Mouse (Mus musculus) layer of hippocampus, adult 9-11 months (tissue): ENCODE measurements around the gene Hist2h3c1.
"Not testable (repeated sequence)": the region's sequence is repeated elsewhere in the genome, so short reads cannot be mapped to it uniquely, and the experiment has no call there.

Source experiments
- DNase-seq: peaks from one replicate; pipeline ENCODE4 v3.0.0; 2022

The Hist2h3c1 gene

DNA sequence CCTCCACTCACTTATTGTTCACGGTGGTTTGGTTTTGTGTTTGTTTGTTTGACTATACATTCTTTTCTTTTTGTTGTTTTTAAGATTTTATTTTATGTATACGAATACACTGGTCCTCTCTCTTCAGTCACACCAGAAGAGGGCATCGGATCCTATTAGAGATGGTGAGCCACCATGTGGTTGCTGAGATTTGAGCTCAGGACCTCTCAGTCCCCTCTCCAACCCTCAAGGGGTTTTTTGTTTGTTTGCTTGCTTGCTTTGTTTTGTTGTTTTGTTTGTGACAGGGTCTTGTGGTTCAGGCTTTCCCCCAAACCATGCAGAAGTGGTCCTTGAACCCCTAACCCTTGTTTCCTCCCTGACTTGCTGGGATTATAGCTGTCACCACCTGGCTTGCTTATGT, 15.1 kb downstream of the Hist2h3c1 start:
- no peak for DNase-seq

DNA sequence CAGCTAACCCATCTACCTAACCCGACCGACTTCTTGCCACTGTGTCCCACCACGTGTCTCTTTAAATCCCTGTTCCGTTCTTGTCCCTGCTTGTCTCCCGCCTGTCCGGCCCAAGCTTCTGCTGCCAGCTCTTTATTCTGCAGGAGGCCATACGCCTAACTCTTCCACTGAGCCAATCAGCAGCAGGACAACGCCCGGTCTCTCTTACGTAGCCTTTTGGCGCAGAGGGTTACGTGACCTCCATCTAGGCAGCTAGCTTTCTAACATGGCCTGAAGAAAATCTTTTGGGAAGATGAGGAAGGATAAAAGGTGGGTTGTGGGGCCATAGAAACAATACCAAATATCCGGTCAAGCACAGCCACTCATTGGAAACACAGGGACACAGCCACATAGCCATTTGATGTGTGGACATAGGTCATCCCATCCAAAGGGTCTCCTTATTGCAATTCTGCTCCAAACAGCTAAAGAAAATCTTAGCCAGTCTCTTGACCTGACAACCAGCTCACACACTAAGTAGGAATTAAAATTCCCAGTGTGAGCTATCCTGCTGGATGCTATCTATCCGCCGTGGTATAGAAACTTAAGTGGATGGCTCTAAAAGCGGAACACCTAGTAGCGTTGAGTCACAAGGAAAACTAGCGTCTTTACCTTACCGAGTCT, 15.9 kb downstream of the Hist2h3c1 start:
- DNase-seq = peak; percentile 91

DNA sequence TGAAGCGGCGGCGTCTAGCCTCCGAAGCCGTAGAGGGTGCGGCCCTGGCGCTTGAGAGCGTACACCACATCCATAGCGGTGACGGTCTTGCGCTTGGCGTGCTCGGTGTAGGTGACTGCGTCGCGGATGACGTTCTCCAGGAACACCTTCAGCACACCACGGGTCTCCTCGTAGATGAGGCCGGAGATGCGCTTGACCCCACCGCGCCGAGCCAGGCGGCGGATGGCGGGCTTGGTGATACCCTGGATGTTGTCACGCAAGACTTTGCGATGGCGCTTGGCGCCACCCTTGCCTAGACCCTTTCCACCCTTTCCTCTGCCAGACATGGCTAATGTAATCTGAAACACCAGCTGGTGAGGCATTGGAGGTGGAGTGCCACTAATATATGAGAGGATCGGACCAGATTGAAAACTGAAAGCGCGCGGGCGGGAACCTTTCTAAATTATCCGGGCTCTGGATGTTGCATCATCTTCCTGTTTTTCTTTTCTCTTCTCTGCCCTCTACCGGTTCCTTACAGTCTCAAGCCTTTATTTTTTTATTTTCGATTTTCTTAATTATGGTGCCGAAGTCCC, 16.6 kb downstream of the Hist2h3c1 start, which contains the start of gene Hist2h4:
Gene Hist2h4 (minus strand): TSS at position 333 of the 572 bp plus-strand sequence.
- peak; percentile 97 for DNase-seq

DNA sequence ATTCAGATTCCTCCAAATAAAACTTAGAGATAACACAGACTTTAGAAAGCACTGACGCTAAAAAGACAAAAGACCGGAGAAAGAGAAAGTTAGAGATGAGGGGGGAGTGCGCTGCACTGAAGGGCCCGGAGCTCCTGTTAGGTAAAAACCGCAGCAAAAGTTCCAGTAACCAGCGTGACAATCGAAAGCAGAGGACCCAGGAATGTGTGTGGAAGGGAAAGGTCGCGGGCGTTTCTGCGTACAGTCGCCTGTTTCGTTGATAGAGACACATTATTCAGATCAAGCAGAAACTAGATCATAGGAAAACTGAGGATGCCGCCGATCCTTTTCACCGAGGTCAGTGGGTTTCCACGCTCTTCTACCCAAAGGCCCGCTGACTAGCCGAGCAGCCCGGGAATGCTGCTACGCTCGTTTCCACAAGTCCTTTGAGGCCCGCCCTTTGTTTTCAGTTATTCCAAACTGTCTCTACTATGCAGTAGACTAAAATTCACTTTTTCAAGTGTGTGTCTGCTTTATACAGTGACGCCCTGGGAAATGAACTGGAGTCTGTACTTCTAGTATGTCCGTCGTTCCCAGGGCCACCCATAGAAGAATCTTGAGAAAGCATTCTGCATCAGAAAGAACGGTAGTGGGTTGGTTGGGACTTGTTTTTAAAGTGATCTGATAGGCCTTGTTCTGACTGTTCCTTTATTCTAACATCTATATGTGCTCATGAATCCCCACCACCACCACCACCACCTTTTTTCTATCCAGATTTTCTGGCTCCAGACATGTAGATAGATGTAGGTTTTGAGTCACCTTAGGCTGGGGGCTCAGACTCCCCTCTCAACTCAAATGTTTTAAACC, 17.3 kb downstream of the Hist2h3c1 start:
- peak; percentile 47 for DNase-seq

DNA sequence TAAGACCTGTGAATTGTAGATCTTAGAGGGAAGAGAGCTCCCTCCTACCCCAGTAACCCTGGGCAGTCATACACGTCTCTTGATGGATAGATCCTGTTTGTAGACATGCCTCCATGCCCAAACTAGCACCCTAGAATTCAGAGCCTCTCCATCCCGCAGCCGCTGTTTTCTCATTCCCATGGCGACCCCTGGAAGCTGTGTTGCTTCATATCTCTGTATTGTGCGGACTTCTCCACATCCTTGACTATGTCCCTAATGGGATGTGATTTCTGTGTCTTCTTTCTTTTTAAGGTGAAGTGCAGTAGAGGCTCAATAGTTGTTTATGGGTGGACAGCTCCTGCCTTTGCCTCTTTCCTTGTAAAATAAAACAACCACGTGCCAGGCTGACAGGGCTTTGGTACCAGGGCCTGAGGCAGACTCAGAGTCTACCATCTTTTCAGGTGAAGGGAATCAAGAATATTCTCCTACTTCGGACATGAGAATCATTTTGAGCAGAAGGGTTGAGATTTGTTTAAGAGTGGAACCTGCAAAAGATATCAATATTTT, 18.0 kb downstream of the Hist2h3c1 start:
- DNase-seq = no peak

DNA sequence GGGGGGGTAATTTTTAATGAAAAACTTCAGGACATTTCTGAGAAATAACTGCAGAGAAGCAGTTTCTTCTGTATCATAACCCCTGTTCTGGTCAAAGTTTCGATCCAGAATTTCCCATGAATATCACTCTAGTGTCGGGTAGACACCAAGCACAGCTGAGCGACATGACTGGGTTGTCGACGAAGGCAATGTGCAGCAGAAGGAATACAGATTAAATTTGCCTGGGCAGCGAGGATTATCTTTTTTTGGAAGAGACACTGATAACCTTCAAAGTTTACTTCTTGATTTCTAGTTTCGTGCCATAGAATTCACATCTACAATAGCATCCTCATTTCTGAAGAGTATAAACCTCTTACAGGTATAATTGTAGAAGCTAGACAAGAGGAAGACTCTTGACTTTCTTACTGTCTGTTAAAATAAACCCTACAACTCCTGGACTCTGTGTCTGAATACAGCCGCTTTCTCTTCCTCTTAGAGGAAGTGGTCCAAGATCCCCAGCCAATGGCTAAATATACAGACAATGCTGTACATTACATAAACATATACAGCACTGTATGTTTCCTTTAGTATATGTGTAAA, 19.7 kb downstream of the Hist2h3c1 start:
- DNase-seq = no peak

DNA sequence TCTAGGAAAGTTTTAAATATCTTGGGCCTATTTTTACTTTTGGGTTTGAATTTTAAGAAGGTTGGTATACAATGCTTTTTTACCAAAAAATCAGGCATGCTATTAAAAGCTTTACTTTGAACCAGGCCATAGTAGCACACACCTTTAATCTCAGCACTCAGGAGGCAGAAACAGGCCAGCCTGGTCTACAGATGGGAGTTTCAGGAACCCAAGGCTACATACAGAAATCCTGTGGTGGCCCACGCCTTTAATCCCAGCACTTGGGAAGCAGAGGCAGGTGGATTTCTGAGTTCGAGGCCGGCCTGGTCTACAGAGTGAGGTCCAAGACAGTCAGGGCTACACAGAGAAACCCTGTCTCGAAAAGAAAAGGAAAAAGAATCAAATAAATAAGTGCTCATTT, 21.1 kb downstream of the Hist2h3c1 start:
- no peak for DNase-seq

DNA sequence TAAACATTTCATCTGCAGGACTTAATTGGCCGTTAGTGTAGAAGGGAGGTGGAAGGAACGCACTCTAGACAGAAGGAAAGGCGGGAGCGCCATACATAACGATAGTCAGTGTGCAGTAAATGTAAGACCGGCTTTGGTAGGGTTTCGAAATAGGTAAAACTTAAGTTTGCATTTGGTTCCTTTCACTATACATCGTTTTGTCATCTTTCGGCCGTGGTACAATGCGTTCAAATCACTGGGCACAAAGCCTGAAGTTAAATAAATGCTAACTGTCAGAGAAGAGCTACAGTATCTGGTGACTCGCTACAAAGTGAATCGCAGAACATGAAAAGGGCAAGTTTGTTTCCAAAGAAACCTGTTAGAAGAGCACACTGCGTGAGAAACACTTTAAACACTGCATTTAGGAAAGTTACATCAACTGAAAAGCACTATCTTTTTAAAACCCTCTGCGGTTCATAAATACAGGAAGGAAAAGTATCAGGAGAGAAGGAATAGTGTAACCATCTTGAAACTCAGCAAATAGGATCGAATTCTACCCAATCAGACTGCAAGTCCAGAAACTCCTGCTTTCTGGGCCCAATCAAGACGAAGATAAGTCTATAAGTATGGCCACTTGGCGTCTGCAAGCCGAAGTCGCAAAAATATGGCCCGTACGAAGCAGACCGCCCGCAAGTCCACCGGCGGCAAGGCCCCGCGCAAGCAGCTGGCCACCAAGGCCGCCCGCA, 21.7 kb downstream of the Hist2h3c1 start, which contains the start of gene Hist2h3b:
Gene Hist2h3b (plus strand): TSS at position 604 of the 725 bp plus-strand sequence.
- peak; percentile 87 for DNase-seq

DNA sequence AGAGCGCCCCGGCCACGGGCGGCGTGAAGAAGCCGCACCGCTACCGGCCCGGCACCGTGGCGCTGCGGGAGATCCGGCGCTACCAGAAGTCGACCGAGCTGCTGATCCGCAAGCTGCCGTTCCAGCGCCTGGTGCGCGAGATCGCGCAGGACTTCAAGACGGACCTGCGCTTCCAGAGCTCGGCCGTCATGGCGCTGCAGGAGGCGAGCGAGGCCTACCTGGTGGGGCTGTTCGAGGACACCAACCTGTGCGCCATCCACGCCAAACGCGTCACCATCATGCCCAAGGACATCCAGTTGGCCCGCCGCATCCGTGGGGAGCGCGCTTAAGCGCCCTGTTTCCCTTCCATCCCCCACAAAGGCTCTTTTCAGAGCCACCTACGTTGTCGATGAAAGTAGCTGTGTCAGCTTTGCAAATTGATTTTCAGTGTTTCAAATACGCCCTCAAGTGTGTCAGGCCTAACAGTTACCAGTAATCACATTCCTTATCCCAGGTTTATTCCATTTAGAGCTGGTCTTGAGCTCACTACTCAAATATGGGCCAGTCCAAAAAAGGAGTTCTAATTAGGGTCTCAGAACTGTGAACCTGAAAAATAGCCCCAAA, 22.4 kb downstream of the Hist2h3c1 start:
- DNase-seq = peak; percentile 43

DNA sequence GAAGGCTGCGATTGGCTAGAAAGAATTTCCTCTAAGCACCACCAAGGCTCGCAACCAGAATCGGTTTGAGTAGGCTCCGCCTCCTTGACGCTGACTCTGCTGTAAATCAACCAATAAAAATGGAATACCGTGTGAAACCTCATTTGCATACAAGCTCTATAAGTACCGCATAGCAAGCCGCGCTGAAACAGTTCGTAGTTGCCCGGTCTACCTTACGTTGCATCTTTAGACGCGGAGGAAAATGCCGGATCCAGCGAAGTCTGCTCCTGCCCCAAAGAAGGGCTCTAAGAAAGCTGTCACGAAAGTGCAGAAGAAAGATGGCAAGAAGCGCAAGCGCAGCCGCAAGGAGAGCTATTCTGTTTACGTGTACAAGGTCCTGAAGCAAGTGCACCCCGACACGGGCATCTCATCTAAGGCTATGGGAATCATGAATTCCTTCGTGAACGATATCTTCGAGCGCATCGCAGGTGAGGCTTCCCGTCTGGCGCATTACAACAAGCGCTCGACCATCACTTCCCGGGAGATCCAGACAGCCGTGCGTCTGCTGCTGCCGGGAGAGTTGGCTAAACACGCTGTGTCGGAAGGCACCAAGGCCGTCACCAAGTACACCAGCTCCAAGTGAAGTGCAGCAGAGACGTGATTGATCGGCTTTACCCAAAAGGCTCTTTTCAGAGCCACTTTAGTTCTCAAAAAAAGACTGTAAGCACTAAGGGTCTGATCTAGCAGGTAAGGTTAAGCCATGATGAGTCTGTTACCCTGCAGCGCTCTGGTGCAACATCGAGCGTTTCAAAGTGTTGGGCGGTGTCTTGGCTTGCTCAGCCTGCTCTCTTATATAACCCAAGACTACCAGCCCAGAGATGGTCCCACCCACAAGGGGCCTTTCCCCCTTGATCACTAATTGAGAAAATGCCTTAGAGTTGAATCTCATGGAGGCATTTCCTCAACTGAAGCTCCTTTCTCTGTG, 23.3 kb downstream of the Hist2h3c1 start, which contains the start of gene Hist2h2bb:
Gene Hist2h2bb (plus strand): TSS at position 242 of the 964 bp plus-strand sequence.
- peak; percentile 98 for DNase-seq

DNA sequence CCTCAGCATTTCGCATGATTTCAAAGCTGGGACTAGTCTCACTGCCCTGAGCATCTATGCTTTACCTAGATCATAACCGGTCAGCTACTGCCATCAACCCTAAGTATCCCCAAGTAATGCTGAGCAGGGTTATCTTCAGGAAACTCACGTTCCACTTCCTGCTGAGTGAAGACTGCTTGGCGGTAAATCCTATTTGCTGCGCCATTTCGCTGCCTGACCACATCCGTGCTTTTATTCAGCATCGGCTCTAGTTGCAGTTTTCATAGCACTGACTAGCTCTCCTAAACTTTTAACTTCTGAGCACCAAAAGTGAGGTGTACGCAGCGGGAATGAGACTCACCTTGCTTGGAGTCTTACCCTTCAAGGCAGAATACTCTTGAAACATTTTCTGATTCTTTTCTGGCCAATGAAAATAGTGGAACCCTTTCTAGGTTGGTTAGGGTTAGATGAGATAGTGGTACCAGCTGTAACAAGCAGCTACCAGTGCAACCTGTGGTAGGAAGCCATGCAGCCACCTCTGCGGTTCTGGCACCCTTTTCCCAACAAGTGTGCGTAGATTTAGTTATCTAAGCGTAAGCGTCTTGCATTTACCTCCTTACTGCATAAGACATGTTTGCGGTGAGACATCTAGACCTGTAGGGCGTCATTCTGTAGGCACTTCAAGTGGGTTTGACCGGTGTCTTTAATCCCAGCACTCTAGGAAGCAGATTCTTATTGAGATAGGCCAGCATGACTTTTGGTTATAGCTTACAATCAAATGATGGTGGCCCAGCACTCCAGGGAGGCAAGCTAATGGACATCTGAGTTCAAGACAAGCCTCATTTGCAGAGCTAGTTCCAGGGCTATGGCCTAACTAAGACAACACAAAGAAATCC, 27.3 kb downstream of the Hist2h3c1 start:
- DNase-seq = no peak

DNA sequence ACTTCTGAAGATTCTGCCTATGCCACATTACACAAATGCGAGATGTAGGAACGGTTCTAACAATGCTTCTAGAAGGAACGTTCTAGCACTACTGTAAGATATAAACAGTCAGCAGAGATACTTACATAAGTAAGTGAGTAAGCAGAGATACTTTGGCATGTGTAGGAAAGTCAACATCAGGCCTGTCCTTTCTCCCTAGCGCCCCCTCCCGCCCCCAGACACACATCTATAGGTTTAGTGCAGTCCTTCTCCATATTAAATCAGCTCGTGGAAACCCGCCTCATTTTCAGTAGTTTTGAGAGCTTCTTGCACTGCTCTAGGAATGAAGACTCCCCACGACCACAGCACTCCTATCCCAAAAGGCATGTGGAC, 30.9 kb downstream of the Hist2h3c1 start:
- DNase-seq = no peak

DNA sequence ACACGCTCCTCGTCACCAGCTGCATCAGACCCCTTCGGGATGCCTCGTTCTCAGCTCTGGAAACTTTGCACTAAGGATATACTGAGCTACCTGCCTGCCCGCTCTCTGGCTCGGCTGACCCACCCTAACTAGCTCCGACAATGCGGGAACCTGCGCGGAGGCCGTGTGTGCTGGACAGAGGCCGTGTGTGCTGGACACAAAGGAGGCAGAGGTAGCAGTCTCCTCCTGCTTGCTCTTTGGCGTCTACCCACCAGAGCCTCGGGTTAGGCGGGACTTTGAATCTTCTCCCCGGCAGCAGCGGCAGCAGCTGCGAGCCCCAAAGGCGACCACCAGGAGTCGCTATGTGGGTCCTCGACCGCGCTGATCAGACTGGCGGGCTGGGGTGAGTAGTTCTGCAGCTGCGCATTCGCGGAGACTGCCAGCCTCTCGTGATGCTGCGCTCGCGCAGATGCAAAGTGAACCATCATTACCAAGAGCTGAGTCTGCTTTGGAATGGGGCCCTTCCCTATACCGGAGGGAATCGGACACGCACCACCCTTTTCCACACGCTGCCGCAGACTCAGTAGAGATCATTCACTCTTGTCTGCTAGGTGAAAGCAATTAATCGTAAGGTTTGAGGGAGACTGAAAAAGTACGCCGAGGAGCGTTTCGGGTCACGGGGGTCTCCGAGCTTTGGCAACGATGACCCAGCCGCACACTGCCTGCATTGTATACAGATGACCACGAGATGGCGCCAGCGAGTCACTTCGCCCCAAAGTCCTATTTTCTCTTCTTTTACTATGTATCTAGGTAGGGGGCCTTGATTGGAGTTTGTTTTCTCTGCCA, 31.5 kb downstream of the Hist2h3c1 start:
- peak; percentile 96 for DNase-seq

DNA sequence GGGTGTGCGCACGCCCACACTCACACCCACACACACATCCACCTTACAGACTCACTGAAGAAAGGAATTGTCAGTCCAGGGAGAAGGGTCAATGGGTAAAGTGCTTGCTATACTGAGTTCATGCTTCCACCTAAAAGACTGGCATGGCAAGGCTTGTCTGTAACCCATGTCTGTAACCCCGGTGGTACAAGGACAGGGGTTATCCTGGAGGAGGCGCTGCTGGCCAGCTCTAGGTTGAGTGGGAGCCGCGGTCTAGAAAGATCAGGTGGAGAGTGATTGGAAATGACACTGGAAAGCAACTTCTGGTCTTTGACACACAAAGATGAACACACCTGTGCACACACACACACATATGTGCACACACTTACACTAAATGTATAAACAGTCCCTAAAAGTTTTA, 34.2 kb downstream of the Hist2h3c1 start:
- no peak for DNase-seq

DNA sequence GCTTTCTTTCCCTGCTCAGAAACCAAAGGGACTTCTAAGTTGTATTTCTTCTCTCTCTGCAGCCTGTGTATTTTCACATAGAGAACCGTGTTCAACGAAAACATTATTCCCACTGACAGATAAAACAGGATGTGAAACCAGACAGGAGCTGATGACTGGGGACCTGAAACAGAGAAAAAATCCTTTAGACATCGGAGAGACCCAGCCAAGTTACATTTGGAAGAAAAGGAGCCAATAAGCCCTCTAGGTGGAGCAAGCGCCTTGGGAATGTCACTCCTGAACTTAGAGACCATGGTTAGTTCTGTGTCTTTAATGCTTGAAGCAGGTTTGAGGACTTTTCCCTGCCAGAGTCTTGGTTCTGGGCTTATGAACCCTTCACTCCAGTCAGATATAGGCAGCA, 38.0 kb downstream of the Hist2h3c1 start:
- peak; percentile 63 for DNase-seq

DNA sequence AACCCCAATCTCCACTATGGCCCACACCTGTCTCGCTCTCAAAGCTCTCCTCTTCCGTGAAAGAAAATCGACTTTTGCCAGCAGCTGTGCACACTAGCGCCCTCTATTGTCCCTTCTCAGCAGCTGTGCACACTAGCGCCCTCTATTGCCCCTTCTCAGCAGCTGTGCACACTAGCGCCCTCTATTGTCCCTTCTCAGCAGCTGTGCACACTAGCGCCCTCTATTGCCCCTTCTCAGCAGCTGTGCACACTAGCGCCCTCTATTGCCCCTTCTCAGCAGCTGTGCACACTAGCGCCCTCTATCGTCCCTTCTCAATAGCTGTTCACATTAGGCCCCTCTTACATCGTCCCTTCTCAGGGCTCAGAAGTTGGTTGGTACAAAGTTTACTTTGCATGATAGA, 40.8 kb downstream of the Hist2h3c1 start:
- DNase-seq = not testable (repeated sequence)

DNA sequence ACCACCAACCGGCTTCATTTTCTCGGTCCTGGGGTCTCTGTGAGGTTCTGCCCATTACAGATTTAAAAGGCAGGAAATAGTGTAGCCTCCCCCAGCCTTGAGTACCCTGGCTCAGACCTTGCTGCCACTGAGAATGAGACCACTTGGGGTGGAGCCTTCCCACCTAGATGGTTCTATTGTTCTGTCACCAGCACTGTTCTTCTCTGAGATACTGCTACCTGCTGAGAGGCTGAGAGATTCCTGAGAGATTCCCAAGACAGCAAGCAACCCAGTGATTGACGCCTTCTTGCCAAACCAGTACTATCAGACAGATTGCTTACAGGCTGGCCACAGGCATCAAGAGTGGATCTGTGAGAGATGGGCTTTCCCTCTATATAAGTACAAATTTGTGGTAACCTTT, 42.7 kb downstream of the Hist2h3c1 start:
- no peak for DNase-seq

DNA sequence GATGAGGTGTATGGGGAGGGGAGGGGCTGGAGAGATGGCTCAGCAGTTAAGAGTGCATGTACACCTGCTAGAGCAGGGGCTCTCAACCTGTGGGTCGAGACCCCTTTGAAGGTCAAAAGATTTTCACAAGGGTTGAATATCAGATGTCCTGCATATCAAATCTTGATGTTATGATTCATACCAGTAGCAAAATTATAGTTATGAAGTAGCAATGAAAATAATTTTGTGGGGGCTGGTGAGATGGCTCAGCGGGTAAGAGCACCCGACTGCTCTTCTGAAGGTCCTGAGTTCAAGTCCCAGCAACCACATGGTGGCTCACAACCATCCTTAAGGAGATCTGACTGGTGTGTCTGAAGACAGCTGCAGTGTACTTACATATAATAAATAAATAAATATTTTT, 44.2 kb downstream of the Hist2h3c1 start:
- DNase-seq = not testable (repeated sequence)

DNA sequence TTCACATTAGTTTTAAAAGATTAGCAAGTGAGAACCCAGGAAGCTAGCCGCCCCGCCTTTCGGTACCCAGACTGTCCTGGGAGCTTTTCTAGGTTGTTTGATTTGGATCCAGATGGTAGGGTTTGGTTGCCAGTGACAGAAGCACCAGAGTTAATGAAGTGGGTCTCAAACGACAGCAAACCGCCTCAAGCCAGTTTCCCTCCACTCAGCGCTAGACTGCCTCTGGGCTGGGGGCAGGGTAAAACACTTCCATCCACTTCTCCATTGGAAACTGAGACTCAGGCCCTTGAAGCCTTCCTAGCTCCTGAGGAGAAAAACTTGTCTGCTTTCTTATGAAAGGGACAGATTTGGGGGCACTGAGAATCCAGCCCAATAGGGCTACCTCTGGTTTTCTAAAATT, 46.2 kb downstream of the Hist2h3c1 start:
- no peak for DNase-seq
